Mouse (Mus musculus) brown adipose tissue, adult 24 weeks (tissue): ENCODE results near the gene Sez6. TPM values are rescaled to one million over a fixed set of nuclear protein-coding genes. Genes with fewer than 3 reads are reported as not detected.

ENCODE experiments used
- H3K27ac ChIP-seq: fragments of 200-500 bp; replicated peaks from 2 replicates; pipeline ENCODE4 v1.5.1; 2012; ENCODE audit warnings: low read depth, mild to moderate bottlenecking, low read length
- H3K4me1 ChIP-seq: fragments of 200-500 bp; 2 replicates; pipeline ENCODE4 v1.6.1; 2012; ENCODE audit warnings: low read length, mixed read lengths; ENCODE audit not compliant: control insufficient read depth, insufficient read depth, insufficient read length
- H3K4me3 ChIP-seq: fragments of 200-500 bp; 2 replicates; pipeline ENCODE4 v1.5.1; 2012; ENCODE audit warnings: low read depth, mild to moderate bottlenecking, low read length, moderate library complexity; ENCODE audit not compliant: insufficient read depth
- polyA plus RNA-seq: library from polyadenylated mRNA; stranded (reverse); fragments of >200 nt; gene quantifications from 2 replicates; pipeline ENCODE4 v1.2.4, GENCODE M21; 2012; ENCODE audit not compliant: missing spikeins, insufficient read depth, insufficient read length

Gene Sez6
- polyA plus RNA-seq, 1 experiment, result 0.44 TPM

GRCm38 (mm10) chr11:77950797-77951228, 20.2 kb downstream of the Sez6 start:
- H3K4me3 ChIP-seq, result no peak overlapping the region
- H3K4me1 ChIP-seq, result no peaks in the 10 kb centered on the region
- no peak overlapping the region for H3K27ac ChIP-seq

GRCm38 (mm10) chr11:77953671-77954070, 23.1 kb downstream of the Sez6 start:
- Histone ChIP-seq H3K27ac (no peak overlapping the region), H3K4me1 (no peaks in the 10 kb centered on the region), H3K4me3 (no peak overlapping the region)

DNA sequence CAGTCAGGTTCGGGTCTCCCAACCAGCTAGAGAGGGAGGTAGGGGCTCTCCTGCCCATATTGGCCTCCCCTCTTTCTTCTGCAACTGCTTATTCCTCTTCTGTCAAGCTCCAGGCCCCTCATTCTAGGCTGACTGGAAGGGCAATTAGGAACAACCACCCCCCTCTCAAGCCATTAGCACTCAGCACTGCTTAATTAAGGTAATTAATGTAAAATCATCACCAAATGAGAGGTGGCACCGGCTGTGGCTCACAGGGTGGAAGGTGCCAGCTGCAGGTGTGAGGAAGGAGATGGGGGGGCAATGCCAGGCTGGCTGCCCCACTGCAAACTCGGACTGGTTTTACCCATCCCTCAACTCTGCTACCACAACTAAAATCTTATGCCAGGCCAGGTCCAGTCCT, 25.8 kb downstream of the Sez6 start:
- Histone ChIP-seq H3K27ac (no peak overlapping the region), H3K4me1 (no peaks in the 10 kb centered on the region), H3K4me3 (no peak overlapping the region)

- H3K4me1 ChIP-seq, result no peaks in the 10 kb centered on the region
- no peak overlapping the region for H3K4me3 ChIP-seq
- no peak overlapping the region for H3K27ac ChIP-seq
Measured at GRCm38 (mm10) chr11:77958268-77958667, 27.7 kb downstream of the Sez6 start.

- no peak overlapping the region for H3K27ac ChIP-seq
- no peaks in the 10 kb centered on the region for H3K4me1 ChIP-seq
- no peak overlapping the region for H3K4me3 ChIP-seq
Measured at GRCm38 (mm10) chr11:77958932-77959331, 28.3 kb downstream of the Sez6 start.

GRCm38 (mm10) chr11:77960199-77960598, 29.6 kb downstream of the Sez6 start:
- Histone ChIP-seq H3K4me1 (no peaks in the 10 kb centered on the region), H3K4me3 (no peak overlapping the region), H3K27ac (no peak overlapping the region)

DNA sequence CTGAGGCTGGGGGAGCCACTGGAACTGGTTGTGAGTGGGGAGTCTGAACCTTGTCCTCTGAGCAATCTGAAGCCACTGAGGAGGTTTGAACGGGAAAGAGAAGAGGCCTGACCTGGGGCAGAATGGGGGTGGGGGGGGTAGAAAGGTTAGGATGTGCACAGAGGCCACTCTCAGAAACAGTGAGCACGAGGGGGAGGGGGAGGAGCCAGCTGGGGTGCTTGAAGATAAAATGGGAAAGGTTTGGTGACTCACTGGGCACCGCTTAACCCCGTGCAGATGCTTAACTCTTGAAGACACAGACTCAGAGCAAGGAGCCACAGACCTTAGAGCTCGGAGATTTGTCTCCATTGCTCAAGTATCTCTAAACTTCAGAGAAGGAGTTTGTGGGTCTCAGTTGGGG, 30.3 kb downstream of the Sez6 start:
- H3K4me3 ChIP-seq, result no peak overlapping the region
- H3K27ac ChIP-seq, result no peak overlapping the region
- no peaks in the 10 kb centered on the region for H3K4me1 ChIP-seq

- H3K27ac ChIP-seq, result no peak overlapping the region
- H3K4me3 ChIP-seq, result no peak overlapping the region
- no peaks in the 10 kb centered on the region for H3K4me1 ChIP-seq
Measured at GRCm38 (mm10) chr11:77962946-77963345, 32.3 kb downstream of the Sez6 start.

DNA sequence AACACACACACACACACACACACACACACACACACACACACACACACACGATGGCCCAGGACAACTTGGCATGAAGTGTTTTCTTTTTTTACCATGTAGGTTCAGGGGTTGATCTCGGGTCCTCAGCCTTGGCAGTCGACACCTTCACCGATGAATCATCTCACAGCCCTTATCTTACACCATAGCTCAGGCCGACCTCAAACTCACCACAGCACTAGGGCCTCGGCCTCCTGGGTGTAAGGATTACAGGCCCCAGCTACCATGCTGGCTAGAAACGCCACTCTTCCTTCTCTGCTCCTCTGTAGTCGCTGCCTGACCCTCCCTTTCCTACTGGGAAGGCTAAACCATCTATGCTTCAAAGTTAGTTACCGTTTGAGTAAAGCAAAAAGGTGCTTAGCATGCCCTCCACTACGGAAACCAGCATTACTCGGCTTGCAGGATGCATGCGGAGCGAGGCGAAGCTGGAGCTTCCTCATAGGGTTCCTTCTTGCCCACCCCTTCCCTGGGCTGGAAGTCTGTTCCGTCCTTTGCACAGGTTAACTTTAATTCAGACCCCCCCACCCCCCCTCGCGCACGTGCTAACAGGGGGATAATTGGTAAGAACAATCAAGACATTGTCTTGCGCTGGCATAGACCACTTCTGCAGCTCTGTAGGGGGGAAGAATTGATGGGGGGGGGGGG, 34.0 kb downstream of the Sez6 start:
- H3K4me3 ChIP-seq, result no peak overlapping the region
- H3K27ac ChIP-seq, result no peak overlapping the region
- no peaks in the 10 kb centered on the region for H3K4me1 ChIP-seq

- no peaks in the 10 kb centered on the region for H3K4me1 ChIP-seq
- no peak overlapping the region for H3K4me3 ChIP-seq
- H3K27ac ChIP-seq, result no peak overlapping the region
Measured at GRCm38 (mm10) chr11:77965101-77966036, 34.8 kb downstream of the Sez6 start.

DNA sequence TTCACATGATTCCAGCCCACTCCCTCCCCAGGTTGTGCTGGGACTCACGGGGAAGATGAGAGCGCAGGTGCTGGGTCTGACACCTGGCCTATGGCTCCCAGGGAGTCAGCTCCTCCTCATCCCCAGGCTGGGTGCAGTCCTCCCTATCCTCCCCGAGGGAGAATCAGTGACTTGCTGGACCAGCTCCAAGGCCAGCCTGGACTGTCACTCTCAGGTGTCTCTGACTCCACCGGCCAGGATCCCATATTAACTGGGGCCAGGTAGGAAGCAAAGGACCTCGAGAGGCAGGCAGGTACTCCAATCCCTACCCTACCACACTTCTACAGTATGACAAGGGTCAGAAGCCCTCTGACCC, 35.4 kb downstream of the Sez6 start:
- no peak overlapping the region for H3K27ac ChIP-seq
- H3K4me3 ChIP-seq, result no peak overlapping the region
- no peaks in the 10 kb centered on the region for H3K4me1 ChIP-seq

DNA sequence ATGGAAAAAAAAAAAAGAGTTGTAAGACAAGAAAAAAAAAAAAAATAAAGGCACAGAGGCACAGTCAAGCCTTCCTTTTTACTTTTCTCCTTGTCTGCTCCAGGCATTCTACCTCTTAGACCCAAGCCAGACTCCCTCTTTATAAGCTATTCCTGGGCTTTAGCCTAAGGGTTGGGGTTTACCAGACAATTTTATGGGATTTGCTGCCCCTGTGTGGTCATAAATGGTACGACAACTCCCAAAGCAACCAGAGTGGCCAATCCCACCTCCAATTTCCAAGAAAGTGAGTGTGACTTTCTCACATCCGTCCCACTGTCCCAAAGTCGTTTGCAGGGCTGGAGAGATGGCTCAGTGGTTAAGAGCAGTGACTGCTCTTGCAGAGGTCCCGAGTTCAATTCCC, 36.5 kb downstream of the Sez6 start:
- Histone ChIP-seq H3K4me1 (no peaks in the 10 kb centered on the region), H3K4me3 (no peak overlapping the region), H3K27ac (no peak overlapping the region)

- Histone ChIP-seq H3K4me1 (peaks cover 7% of the 10 kb centered on the region; the same call in 1 of the 2 replicates), H3K27ac (no peak overlapping the region)
Measured at GRCm38 (mm10) chr11:77968786-77969185, 38.2 kb downstream of the Sez6 start.

GRCm38 (mm10) chr11:77970718-77971117, 40.1 kb downstream of the Sez6 start:
- Histone ChIP-seq H3K4me1 (peaks cover 13% of the 10 kb centered on the region), H3K27ac (no peak overlapping the region), H3K4me3 (no peak overlapping the region)

More at GRCm38 (mm10) chr11:77968786-77969185, 38.2 kb downstream of the Sez6 start:
- no peak overlapping the region for H3K4me3 ChIP-seq

DNA sequence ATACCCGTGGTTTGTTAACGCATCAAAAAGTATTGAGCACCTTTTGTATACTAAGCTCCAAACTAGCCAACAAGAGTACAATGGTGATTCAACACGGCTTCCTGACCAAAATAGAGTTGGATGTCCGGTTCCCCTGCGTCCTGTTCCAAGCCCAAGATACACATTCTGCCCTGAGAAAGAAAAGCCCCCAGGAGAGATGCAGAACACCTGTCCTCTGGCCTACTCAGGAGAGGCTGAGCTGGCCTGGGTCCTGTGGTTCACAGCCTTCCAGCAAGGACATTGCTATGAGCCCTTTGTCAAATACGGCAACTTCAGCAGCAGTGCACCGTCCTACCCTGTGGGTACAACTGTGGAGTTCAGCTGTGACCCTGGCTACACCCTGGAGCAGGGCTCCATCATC, 42.9 kb downstream of the Sez6 start:
- Histone ChIP-seq H3K27ac (peak overlapping the region; percentile 49), H3K4me1 (peaks cover 13% of the 10 kb centered on the region), H3K4me3 (no peak overlapping the region)

DNA sequence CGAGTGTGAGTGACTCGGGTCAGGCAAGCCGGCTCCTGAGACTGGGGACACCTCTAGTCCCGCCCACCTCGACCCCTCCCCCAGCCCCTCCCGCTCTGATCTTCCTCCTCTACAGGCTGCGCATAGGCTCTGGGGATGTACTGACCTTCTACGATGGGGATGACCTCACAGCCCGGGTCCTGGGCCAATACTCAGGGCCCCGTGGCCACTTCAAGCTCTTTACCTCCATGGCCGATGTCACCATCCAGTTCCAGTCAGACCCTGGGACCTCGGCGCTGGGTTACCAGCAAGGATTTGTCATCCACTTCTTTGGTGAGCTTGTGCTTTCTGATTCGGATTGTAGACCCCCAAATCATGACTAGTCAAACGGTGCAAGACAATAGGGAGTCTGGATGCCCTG, 43.7 kb downstream of the Sez6 start:
- Histone ChIP-seq H3K27ac (0 out of 2 replicates have a peak overlapping the region, but pooled peaks have one; percentile 49), H3K4me1 (peaks cover 13% of the 10 kb centered on the region), H3K4me3 (no peak overlapping the region)
